Mouse (Mus musculus) T-cell, adult 66 days (primary cell): Measurements from ENCODE around the gene Olfr536. TPM values are rescaled to one million over a fixed set of nuclear protein-coding genes. Genes with fewer than 3 reads are reported as not detected.

Source experiments
- total RNA-seq, 2 experiments: library from RNA; stranded (reverse); gene quantifications; 3 replicates in 1 of 2; 4 replicates in 1 of 2; pipeline ENCODE4 v1.2.4; 2023

Gene Olfr536
- total RNA-seq: not detected

GRCm38 (mm10) chr7:140507346-140508021 lies at the start of gene Olfr536:
Olfr536 (minus strand) TSS chr7:140507396.

GRCm38 (mm10) chr7:140483916-140484315 lies 23.3 kb downstream of the Olfr536 start, which contains the start of gene Olfr535:
Olfr535 (plus strand) TSS chr7:140484216.

GRCm38 (mm10) chr7:140463070-140463469 lies 44.1 kb downstream of the Olfr536 start, which contains the start of gene Olfr533:
Olfr533 (plus strand) TSS chr7:140463370.

Other genes starting within 250 kb of the Olfr536 start
- gene Olfr525, start 186.5 kb downstream of the Olfr536 start, total RNA-seq: not detected
- gene Olfr527, start 173.4 kb downstream of the Olfr536 start, total RNA-seq: not detected
- not detected for gene Olfr60, start 145.7 kb downstream of the Olfr536 start, total RNA-seq
- not detected for gene Olfr530, start 131.1 kb downstream of the Olfr536 start, total RNA-seq
- gene Olfr531, start 104.5 kb downstream of the Olfr536 start, total RNA-seq: not detected
- not detected for gene Olfr532, start 85.8 kb downstream of the Olfr536 start, total RNA-seq
- gene Olfr533, start 44.0 kb downstream of the Olfr536 start, total RNA-seq: not detected
- not detected for gene Olfr535, start 23.2 kb downstream of the Olfr536 start, total RNA-seq
- not detected for gene Olfr538, start 60.5 kb upstream of the Olfr536 start, total RNA-seq
- not detected for gene Olfr46, start 93.9 kb upstream of the Olfr536 start, total RNA-seq
- not detected for gene Olfr61, start 121.6 kb upstream of the Olfr536 start, total RNA-seq
- gene Olfr53, start 139.1 kb upstream of the Olfr536 start, total RNA-seq: not detected
- not detected for gene Olfr539, start 152.5 kb upstream of the Olfr536 start, total RNA-seq
- gene Olfr45, start 174.6 kb upstream of the Olfr536 start, total RNA-seq: not detected
- gene Olfr541, start 189.9 kb upstream of the Olfr536 start, total RNA-seq: not detected